Mouse (Mus musculus): ENCODE data around the gene Rbms3. TPM values are rescaled to one million over a fixed set of nuclear protein-coding genes. Genes with fewer than 3 reads are reported as not detected.

Rbms3 gene
- polyA plus RNA-seq, 1 experiment from 2014 or later = 13.1 TPM

- Histone ChIP-seq H3K4me3 (ENCODE audit: low read depth, low read length) (no peak overlapping the region), H3K27me3 (replicated peaks; ENCODE audit: control insufficient read depth, insufficient read depth, low read length) (no peaks in the 10 kb centered on the region), H3K4me2 (replicated peaks; ENCODE audit: low read depth) (no peak overlapping the region), H3K27ac (ENCODE audit: low read depth, low read length) (no peak overlapping the region), H3K9me3 (ENCODE audit: control insufficient read depth) (no peaks in the 10 kb centered on the region), H3K4me1 (replicated peaks; ENCODE audit: control insufficient read depth, insufficient read depth, low read length) (no peaks in the 10 kb centered on the region), H3K36me3 (ENCODE audit: control insufficient read depth, insufficient read depth) (no peaks in the 10 kb centered on the region), H3K9ac (ENCODE audit: low read depth, low read length) (no peak overlapping the region)
- no peak for TF ChIP-seq CTCF (IDR thresholded peaks at IDR 0.05; ENCODE audit: low read depth)
- ATAC-seq = no peak
- 83% methylated on average over 3 of the region's 3 CpGs for WGBS
Observed at GRCm38 (mm10) chr9:117375776-117376175, 253.9 kb downstream of the Rbms3 start.

- Histone ChIP-seq H3K9me3 (ENCODE audit: control insufficient read depth) (no peaks in the 10 kb centered on the region), H3K27ac (ENCODE audit: low read depth, low read length) (no peak overlapping the region), H3K36me3 (ENCODE audit: control insufficient read depth, insufficient read depth) (no peaks in the 10 kb centered on the region), H3K4me2 (replicated peaks; ENCODE audit: low read depth) (no peak overlapping the region), H3K4me3 (ENCODE audit: low read depth, low read length) (no peak overlapping the region), H3K4me1 (replicated peaks; ENCODE audit: control insufficient read depth, insufficient read depth, low read length) (no peaks in the 10 kb centered on the region), H3K27me3 (replicated peaks; ENCODE audit: control insufficient read depth, insufficient read depth, low read length) (no peaks in the 10 kb centered on the region), H3K9ac (ENCODE audit: low read depth, low read length) (no peak overlapping the region)
- no peak for TF ChIP-seq CTCF (IDR thresholded peaks at IDR 0.05; ENCODE audit: low read depth)
- WGBS = 33% methylated on average over 7 of the region's 7 CpGs
- no peak for ATAC-seq
Observed at GRCm38 (mm10) chr9:117373164-117373741, 256.5 kb downstream of the Rbms3 start.

- ATAC-seq = no peak
- no peaks in the 10 kb centered on the region for H3K4me1 ChIP-seq (replicated peaks; ENCODE audit: control insufficient read depth, insufficient read depth, low read length)
- no peaks in the 10 kb centered on the region for H3K36me3 ChIP-seq (ENCODE audit: control insufficient read depth, insufficient read depth)
- no peak overlapping the region for H3K9ac ChIP-seq (ENCODE audit: low read depth, low read length)
- 75% methylated on average over 5 of the region's 5 CpGs for WGBS
- H3K4me3 ChIP-seq (ENCODE audit: low read depth, low read length) = no peak overlapping the region
- TF ChIP-seq CTCF (IDR thresholded peaks at IDR 0.05; ENCODE audit: low read depth) = no peak
- H3K9me3 ChIP-seq (ENCODE audit: control insufficient read depth) = no peaks in the 10 kb centered on the region
- no peak overlapping the region for H3K27ac ChIP-seq (ENCODE audit: low read depth, low read length)
- no peaks in the 10 kb centered on the region for H3K27me3 ChIP-seq (replicated peaks; ENCODE audit: control insufficient read depth, insufficient read depth, low read length)
- H3K4me2 ChIP-seq (replicated peaks; ENCODE audit: low read depth) = no peak overlapping the region
Observed at GRCm38 (mm10) chr9:117371980-117372379, 257.7 kb downstream of the Rbms3 start.

- Histone ChIP-seq H3K4me3 (ENCODE audit: low read depth, low read length) (no peak overlapping the region), H3K9ac (ENCODE audit: low read depth, low read length) (no peak overlapping the region), H3K4me2 (replicated peaks; ENCODE audit: low read depth) (no peak overlapping the region), H3K27ac (ENCODE audit: low read depth, low read length) (no peak overlapping the region), H3K9me3 (ENCODE audit: control insufficient read depth) (no peaks in the 10 kb centered on the region), H3K36me3 (ENCODE audit: control insufficient read depth, insufficient read depth) (no peaks in the 10 kb centered on the region), H3K4me1 (replicated peaks; ENCODE audit: control insufficient read depth, insufficient read depth, low read length) (no peaks in the 10 kb centered on the region), H3K27me3 (replicated peaks; ENCODE audit: control insufficient read depth, insufficient read depth, low read length) (no peaks in the 10 kb centered on the region)
- 95% methylated on average over 6 of the region's 6 CpGs for WGBS
- ATAC-seq = no peak
- TF ChIP-seq CTCF (IDR thresholded peaks at IDR 0.05; ENCODE audit: low read depth) = no peak
Observed at GRCm38 (mm10) chr9:117370086-117370485, 259.6 kb downstream of the Rbms3 start.

- no peak for ATAC-seq
- WGBS = 93% methylated on average over 4 of the region's 4 CpGs
- TF ChIP-seq CTCF (IDR thresholded peaks at IDR 0.05; ENCODE audit: low read depth) = no peak
Observed at GRCm38 (mm10) chr9:117368016-117368415, 261.7 kb downstream of the Rbms3 start.

GRCm38 (mm10) chr9:117364610-117365009 lies 265.1 kb downstream of the Rbms3 start:
- Histone ChIP-seq H3K4me2 (replicated peaks; ENCODE audit: low read depth) (no peak overlapping the region), H3K4me1 (replicated peaks; ENCODE audit: control insufficient read depth, insufficient read depth, low read length) (no peaks in the 10 kb centered on the region), H3K27me3 (replicated peaks; ENCODE audit: control insufficient read depth, insufficient read depth, low read length) (no peaks in the 10 kb centered on the region), H3K4me3 (ENCODE audit: low read depth, low read length) (no peak overlapping the region), H3K9ac (ENCODE audit: low read depth, low read length) (no peak overlapping the region), H3K27ac (ENCODE audit: low read depth, low read length) (no peak overlapping the region), H3K36me3 (ENCODE audit: control insufficient read depth, insufficient read depth) (no peaks in the 10 kb centered on the region), H3K9me3 (ENCODE audit: control insufficient read depth) (no peaks in the 10 kb centered on the region)
- WGBS = 69% methylated on average over 3 of the region's 3 CpGs
- no peak for TF ChIP-seq CTCF (IDR thresholded peaks at IDR 0.05; ENCODE audit: low read depth)
- no peak for ATAC-seq

More at GRCm38 (mm10) chr9:117368016-117368415, 261.7 kb downstream of the Rbms3 start:
- H3K4me3 ChIP-seq (ENCODE audit: low read depth, low read length) = no peak overlapping the region
- H3K27ac ChIP-seq (ENCODE audit: low read depth, low read length) = no peak overlapping the region
- H3K27me3 ChIP-seq (replicated peaks; ENCODE audit: control insufficient read depth, insufficient read depth, low read length) = no peaks in the 10 kb centered on the region
- no peaks in the 10 kb centered on the region for H3K9me3 ChIP-seq (ENCODE audit: control insufficient read depth)
- H3K4me2 ChIP-seq (replicated peaks; ENCODE audit: low read depth) = no peak overlapping the region
- no peak overlapping the region for H3K9ac ChIP-seq (ENCODE audit: low read depth, low read length)
- no peaks in the 10 kb centered on the region for H3K36me3 ChIP-seq (ENCODE audit: control insufficient read depth, insufficient read depth)
- H3K4me1 ChIP-seq (replicated peaks; ENCODE audit: control insufficient read depth, insufficient read depth, low read length) = no peaks in the 10 kb centered on the region

GRCm38 (mm10) chr9:117361431-117361830 lies 268.3 kb downstream of the Rbms3 start:
- WGBS = 82% methylated on average over 5 of the region's 5 CpGs
- Histone ChIP-seq H3K4me1 (replicated peaks; ENCODE audit: control insufficient read depth, insufficient read depth, low read length) (no peaks in the 10 kb centered on the region), H3K4me2 (replicated peaks; ENCODE audit: low read depth) (no peak overlapping the region), H3K9ac (ENCODE audit: low read depth, low read length) (no peak overlapping the region), H3K27me3 (replicated peaks; ENCODE audit: control insufficient read depth, insufficient read depth, low read length) (no peaks in the 10 kb centered on the region), H3K27ac (ENCODE audit: low read depth, low read length) (no peak overlapping the region), H3K36me3 (ENCODE audit: control insufficient read depth, insufficient read depth) (no peaks in the 10 kb centered on the region), H3K4me3 (ENCODE audit: low read depth, low read length) (no peak overlapping the region), H3K9me3 (ENCODE audit: control insufficient read depth) (no peaks in the 10 kb centered on the region)
- TF ChIP-seq CTCF (IDR thresholded peaks at IDR 0.05; ENCODE audit: low read depth) = no peak
- ATAC-seq = no peak
